Mouse (Mus musculus): ENCODE measurements around the gene Cga. TPM values are rescaled to one million over a fixed set of nuclear protein-coding genes. Genes with fewer than 3 reads are reported as not detected.

The Cga gene
- not detected for polyA plus RNA-seq (2014; fragmentation: Illumina TruSeq; extraction: RNeasy Lipid Tissue Mini Kit (QIAGEN cat#74804); ENCODE audit: low read depth, low replicate concordance)

GRCm38 (mm10) chr4:34893479-34893878 lies at the start of gene Cga:
TSS of gene Cga (plus strand) at chr4:34893779.

GRCm38 (mm10) chr4:34882818-34883217 lies 10.8 kb upstream of the Cga start, which contains the start of gene Zfp292:
TSS of gene Zfp292 (minus strand) at chr4:34882960.

Other genes starting within 250 kb of the Cga start
- 31.4 TPM for gene Slc35a1, start 206.3 kb upstream of the Cga start, polyA plus RNA-seq (2014; fragmentation: Illumina TruSeq; extraction: RNeasy Lipid Tissue Mini Kit (QIAGEN cat#74804); ENCODE audit: low read depth, low replicate concordance)
- 14.1 TPM for gene Cfap206, start 163.6 kb upstream of the Cga start, polyA plus RNA-seq (2014; fragmentation: Illumina TruSeq; extraction: RNeasy Lipid Tissue Mini Kit (QIAGEN cat#74804); ENCODE audit: low read depth, low replicate concordance)
- 1.6 TPM for gene Gm136, start 137.5 kb upstream of the Cga start, polyA plus RNA-seq (2014; fragmentation: Illumina TruSeq; extraction: RNeasy Lipid Tissue Mini Kit (QIAGEN cat#74804); ENCODE audit: low read depth, low replicate concordance)
- 41.6 TPM for gene Smim8, start 115.4 kb upstream of the Cga start, polyA plus RNA-seq (2014; fragmentation: Illumina TruSeq; extraction: RNeasy Lipid Tissue Mini Kit (QIAGEN cat#74804); ENCODE audit: low read depth, low replicate concordance)
- gene Zfp292, start 10.8 kb upstream of the Cga start, polyA plus RNA-seq (2014; fragmentation: Illumina TruSeq; extraction: RNeasy Lipid Tissue Mini Kit (QIAGEN cat#74804); ENCODE audit: low read depth, low replicate concordance): 8.0 TPM